17 mouse cellular contexts compared by ENCODE assay signal in genomic region chr7:126340206-126340618, GRCm38 (mm10). TPM values are rescaled to one million over a fixed set of nuclear protein-coding genes. Genes with fewer than 3 reads are reported as not detected.
DNase-seq lines count a peak whose midpoint lies in the region; ATAC-seq and TF ChIP-seq lines count a peak whose summit lies in the region.
"Had no signal": no experiment of that assay in that cellular context is flagged by ENCODE, and none has a peak within 500 bp of the region (broad histone marks: within the 10 kb centered on the region; RNA-seq: fewer than 3 reads in every experiment).

No protein-coding gene starts in this region.

- H3K27ac ChIP-seq in thymus, adult 2 months (ENCODE audit: control insufficient read depth, insufficient read depth, low read length) = peak overlapping the region; percentile 98
- no peak overlapping the region for H3K27ac ChIP-seq in kidney, embryonic 16.5 days (ENCODE audit: low read length)
- no peak overlapping the region for H3K27ac ChIP-seq in stomach, postnatal 0 days (replicated peaks)
- H3K27ac ChIP-seq: embryonic facial prominence, embryonic 12.5 days; forebrain, embryonic 15.5 days; heart, adult 2 months; limb, embryonic 12.5 days; neural tube, embryonic 15.5 days had no signal

- H3K9ac ChIP-seq in kidney, embryonic 16.5 days (replicated peaks; ENCODE audit: low read length) = 0 out of 2 replicates have a peak overlapping the region, but pooled peaks have one; percentile 1
- H3K9ac ChIP-seq in stomach, postnatal 0 days (ENCODE audit: low read length) = no peak overlapping the region
- H3K9ac ChIP-seq: embryonic facial prominence, embryonic 12.5 days; forebrain, embryonic 15.5 days; limb, embryonic 12.5 days; neural tube, embryonic 15.5 days had no signal

- H3K4me3 ChIP-seq in thymus, adult 2 months (ENCODE audit: control insufficient read depth, insufficient read depth, low read length) = no peak overlapping the region
- H3K4me3 ChIP-seq in kidney, embryonic 16.5 days (ENCODE audit: low read length) = no peak overlapping the region
- H3K4me3 ChIP-seq in stomach, postnatal 0 days (ENCODE audit: low read depth, low read length) = no peak overlapping the region
- H3K4me3 ChIP-seq: embryonic facial prominence, embryonic 12.5 days; forebrain, embryonic 15.5 days; heart, adult 2 months; limb, embryonic 12.5 days; neural tube, embryonic 15.5 days had no signal

- 10% methylated on average over 6 of the region's 6 CpGs for WGBS in thymus, adult 2 months
- 51% methylated on average over 6 of the region's 6 CpGs for WGBS in kidney, embryonic 16.5 days
- WGBS in stomach, postnatal 0 days = 60% methylated on average over 6 of the region's 6 CpGs

- H3K4me1 ChIP-seq in thymus, adult 2 months (replicated peaks; ENCODE audit: control insufficient read depth, insufficient read depth, low read length) = peaks cover 48% of the 10 kb centered on the region
- H3K4me1 ChIP-seq in kidney, embryonic 16.5 days (ENCODE audit: insufficient read depth, low read length) = no peaks in the 10 kb centered on the region
- no peaks in the 10 kb centered on the region for H3K4me1 ChIP-seq in stomach, postnatal 0 days (replicated peaks; ENCODE audit: control insufficient read depth, insufficient read depth)
- H3K4me1 ChIP-seq: forebrain, embryonic 15.5 days; neural tube, embryonic 15.5 days had no signal

- no peaks in the 10 kb centered on the region for H3K27me3 ChIP-seq in thymus, adult 2 months (ENCODE audit: control insufficient read depth, insufficient read depth, low read length)
- H3K27me3 ChIP-seq in kidney, embryonic 16.5 days (ENCODE audit: insufficient read depth, low read length) = no peaks in the 10 kb centered on the region
- no peaks in the 10 kb centered on the region for H3K27me3 ChIP-seq in stomach, postnatal 0 days (ENCODE audit: control insufficient read depth, insufficient read depth, low read length)
- H3K27me3 ChIP-seq: embryonic facial prominence, embryonic 12.5 days; forebrain, embryonic 15.5 days; limb, embryonic 12.5 days; neural tube, embryonic 15.5 days; Patski had no signal

- intact Hi-C loops in heart, postnatal 14 days (cut with DNase I) = no loop called here

- peak; percentile 15 for DNase-seq in heart, adult 8-10 months (ENCODE audit: low spot score)
- no peak for DNase-seq in heart, postnatal 14 days
- no peak for DNase-seq in thymus, adult 2 months
- DNase-seq in thymus, postnatal 36 days = no peak
- DNase-seq in stomach, postnatal 0 days (ENCODE audit: low spot score) = peak; percentile 23
- DNase-seq in ovary, postnatal 14 days (ENCODE audit: low spot score) = no peak
- DNase-seq in urinary bladder, postnatal 4 days (ENCODE audit: low spot score in 2 of 2) = no peak
- DNase-seq: adrenal gland, postnatal 25 days; cerebellum, adult 18-20 months; right cerebral cortex, postnatal 14 days had no signal

- no peak for TF ChIP-seq POLR2A in thymus, adult 2 months (IDR thresholded peaks at IDR 0.05; ENCODE audit: control insufficient read depth, extremely low read depth, insufficient read depth, low read length, poor library complexity)

- no peak for TF ChIP-seq CTCF in thymus, adult 2 months (IDR thresholded peaks at IDR 0.05; ENCODE audit: borderline replicate concordance, control insufficient read depth, extremely low read depth, insufficient read depth, low read length, poor library complexity)
- no peak for TF ChIP-seq CTCF in stomach, postnatal 0 days (IDR thresholded peaks at IDR 0.05; ENCODE audit: low read depth)

- no peak for TF ChIP-seq EP300 in stomach, postnatal 0 days (optimal IDR thresholded peaks at IDR 0.05)

- peak; percentile 76 for ATAC-seq in kidney, embryonic 16.5 days (ENCODE audit: low FRiP score, low TSS enrichment)
- peak; percentile 92 for ATAC-seq in stomach, postnatal 0 days (ENCODE audit: low FRiP score, low TSS enrichment)
- ATAC-seq: forebrain, embryonic 15.5 days; Patski had no signal

- no peaks in the 10 kb centered on the region for H3K9me3 ChIP-seq in kidney, embryonic 16.5 days (ENCODE audit: low read length)
- no peaks in the 10 kb centered on the region for H3K9me3 ChIP-seq in stomach, postnatal 0 days (ENCODE audit: control insufficient read depth, low read length)
- H3K9me3 ChIP-seq: embryonic facial prominence, embryonic 12.5 days; forebrain, embryonic 15.5 days; limb, embryonic 12.5 days; neural tube, embryonic 15.5 days had no signal

- H3K4me2 ChIP-seq in kidney, embryonic 16.5 days (replicated peaks; ENCODE audit: low read depth, low read length) = no peak overlapping the region
- no peak overlapping the region for H3K4me2 ChIP-seq in stomach, postnatal 0 days (replicated peaks; ENCODE audit: low read depth)
- H3K4me2 ChIP-seq: embryonic facial prominence, embryonic 12.5 days; forebrain, embryonic 15.5 days; limb, embryonic 12.5 days; neural tube, embryonic 15.5 days had no signal

- no peaks in the 10 kb centered on the region for H3K36me3 ChIP-seq in thymus, adult 2 months (ENCODE audit: control insufficient read depth, insufficient read depth, low read length)
- no peaks in the 10 kb centered on the region for H3K36me3 ChIP-seq in kidney, embryonic 16.5 days (ENCODE audit: insufficient read depth, low read length)
- no peaks in the 10 kb centered on the region for H3K36me3 ChIP-seq in stomach, postnatal 0 days (ENCODE audit: control insufficient read depth, insufficient read depth, low read length)
- H3K36me3 ChIP-seq: embryonic facial prominence, embryonic 12.5 days; forebrain, embryonic 15.5 days; limb, embryonic 12.5 days; neural tube, embryonic 15.5 days had no signal

RNA-seq across cellular contexts. Expression of gene Lat, which starts 29.2 kb away (rescaled TPM):
- total RNA-seq in heart, adult 8-10 months (2022) = under 1 TPM in 3 of 4 experiments, not detected in 1; 0.25 to 0.38 (median 0.35) TPM
- 10 to 100 TPM in 1 of 2 experiments, 1 to 10 TPM in 1; 2.3 to 13.3 TPM for total RNA-seq in heart, postnatal 14 days (2021)
- 2,604 and 2,615 TPM in 2 replicates for polyA plus RNA-seq in thymus, adult 2 months (2012; rRNA removed)
- 1.7 and 2.4 TPM in 2 replicates for polyA plus RNA-seq in kidney, embryonic 16.5 days (2015; fragmentation: Nextera tagmentation; extraction: Ambion mirVana)
- polyA plus RNA-seq in stomach, postnatal 0 days (2015; fragmentation: Nextera tagmentation; extraction: Ambion mirVana) = 0.21 and 0.46 TPM in 2 replicates

RNA-seq across cellular contexts. Expression of gene Spns1, which starts 37.0 kb away (rescaled TPM):
- total RNA-seq in heart, adult 8-10 months (2022) = 10 to 100 TPM; 21.2 to 28.0 (median 23.9) TPM
- 10 to 100 TPM; 36.3 to 38.3 TPM for total RNA-seq in heart, postnatal 14 days (2021)
- 457 and 489 TPM in 2 replicates for polyA plus RNA-seq in thymus, adult 2 months (2012; rRNA removed)
- 78.0 and 78.9 TPM in 2 replicates for polyA plus RNA-seq in kidney, embryonic 16.5 days (2015; fragmentation: Nextera tagmentation; extraction: Ambion mirVana)
- 24.4 and 26.9 TPM in 2 replicates for polyA plus RNA-seq in stomach, postnatal 0 days (2015; fragmentation: Nextera tagmentation; extraction: Ambion mirVana)

RNA-seq across cellular contexts. Expression of gene Nfatc2ip, which starts 56.3 kb away (rescaled TPM):
- total RNA-seq in heart, adult 8-10 months (2022) = 1 to 10 TPM; 3.1 to 6.2 (median 3.9) TPM
- 1 to 10 TPM; 5.4 to 7.1 TPM for total RNA-seq in heart, postnatal 14 days (2021)
- 24.3 and 28.6 TPM in 2 replicates for polyA plus RNA-seq in thymus, adult 2 months (2012; rRNA removed)
- polyA plus RNA-seq in kidney, embryonic 16.5 days (2015; fragmentation: Nextera tagmentation; extraction: Ambion mirVana) = 1.9 and 2.5 TPM in 2 replicates
- polyA plus RNA-seq in stomach, postnatal 0 days (2015; fragmentation: Nextera tagmentation; extraction: Ambion mirVana) = 1.1 and 1.3 TPM in 2 replicates

Comparison
In these comparisons a context has a peak if more than half of its experiments do, and no peak if none do; other contexts are left out.
1. DNase-seq: peak in heart, adult 8-10 months (single experiment) and stomach, postnatal 0 days (single experiment); none in heart, postnatal 14 days (0 of 2), thymus, adult 2 months (single experiment), thymus, postnatal 36 days (0 of 2), ovary, postnatal 14 days (single experiment) and urinary bladder, postnatal 4 days (0 of 2).
2. RNA of gene Lat, which starts 29.2 kb away (polyA plus RNA-seq): 2,604 to 2,615 TPM in thymus, adult 2 months; 1.7 to 2.4 TPM in kidney, embryonic 16.5 days and 0.21 to 0.46 TPM in stomach, postnatal 0 days; every median in the first group is over 100 times any median in the second.